Mouse (Mus musculus) gastrocnemius, postnatal 4 days (tissue): ENCODE data around the gene Armc10. TPM values are rescaled to one million over a fixed set of nuclear protein-coding genes. Genes with fewer than 3 reads are reported as not detected.
"Not testable (repeated sequence)": the region's sequence is repeated elsewhere in the genome, so short reads cannot be mapped to it uniquely, and the experiment has no call there.

Source experiments
- DNase-seq, 2 experiments: peaks; one replicate each; pipeline ENCODE4 v3.0.0; 2021 to 2022; ENCODE audit warnings: low spot score in 2 of 2, mixed read lengths in 2 of 2
- total RNA-seq, 2 experiments: library from RNA; stranded (reverse); gene quantifications; 2 replicates each; pipeline ENCODE4 v1.2.3; 2021

Gene Armc10
- total RNA-seq, 2 experiments from 2014 or later = 12.6 to 12.8 TPM

GRCm38 (mm10) chr5:21701351-21702008 is 55.9 kb downstream of the Armc10 start, which contains the start of gene Napepld:
Gene Napepld, minus strand, starts transcription at chr5:21701396.
- DNase-seq = peak; percentile 98 to 99

GRCm38 (mm10) chr5:21702009-21702364 is 56.4 kb downstream of the Armc10 start:
- no peak for DNase-seq

- DNase-seq = no peak
Measured at GRCm38 (mm10) chr5:21702873-21703475, 57.4 kb downstream of the Armc10 start.

GRCm38 (mm10) chr5:21703708-21704107 is 58.1 kb downstream of the Armc10 start:
- DNase-seq = no peak

- no peak for DNase-seq
Measured at GRCm38 (mm10) chr5:21706546-21706945, 60.9 kb downstream of the Armc10 start.

- DNase-seq = not testable (repeated sequence)
Measured at GRCm38 (mm10) chr5:21708011-21708410, 62.4 kb downstream of the Armc10 start.

Other genes starting within 250 kb of the Armc10 start
- 1 to 10 TPM in 1 of 2 experiments, under 1 TPM in 1; 0.96 to 1.1 TPM for gene Ccdc146, start 221.1 kb upstream of the Armc10 start, total RNA-seq
- 1 to 10 TPM; 4.1 to 4.9 TPM for gene Fam185a, start 220.9 kb upstream of the Armc10 start, total RNA-seq
- gene Lrrc17, start 102.3 kb upstream of the Armc10 start, total RNA-seq = 10 to 100 TPM; 59.6 to 70.9 TPM
- under 1 TPM; 0.29 to 0.34 TPM for gene Fbxl13, start 179 bp upstream of the Armc10 start, total RNA-seq
- 1 to 10 TPM; 4.5 to 4.6 TPM for gene Napepld, start 55.6 kb downstream of the Armc10 start, total RNA-seq
- gene Pmpcb, start 91.3 kb downstream of the Armc10 start, total RNA-seq = 100 to 1,000 TPM; 128 TPM
- 10 to 100 TPM; 23.5 to 24.3 TPM for gene Dnajc2, start 139.4 kb downstream of the Armc10 start, total RNA-seq
- 100 to 1,000 TPM; 117 to 134 TPM for gene Psmc2, start 139.5 kb downstream of the Armc10 start, total RNA-seq
- gene Slc26a5, start 219.8 kb downstream of the Armc10 start, total RNA-seq = not detected